Mouse (Mus musculus): ENCODE results near the gene Pirt.

Gene Pirt

GRCm38 (mm10) chr11:66911811-66912210 is at the start of gene Pirt:
Gene Pirt (plus strand): TSS chr11:66911981.
- DNase-seq (ENCODE audit: low spot score in 2 of 2), result no peak

DNA sequence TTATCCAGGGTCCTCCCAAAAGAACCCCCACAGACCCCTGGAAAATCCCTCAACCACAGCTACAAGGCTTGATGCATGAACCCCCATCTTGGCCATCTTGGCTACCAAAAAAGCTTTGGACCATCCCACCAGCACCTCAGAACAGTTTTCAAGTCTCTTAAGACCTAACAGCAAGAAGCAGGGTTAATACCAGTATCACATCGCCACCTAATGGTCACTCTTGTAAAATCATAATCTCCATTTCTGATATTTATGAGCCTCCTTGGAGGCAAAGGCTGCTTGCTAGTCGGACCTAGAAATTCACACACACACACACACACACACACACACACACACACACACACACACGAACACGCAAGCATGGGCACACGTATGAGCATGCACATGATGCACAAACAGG is 40.1 kb upstream of the Pirt start:
- DNase-seq (ENCODE audit: low spot score in 2 of 2), result peak; percentile 22 to 43

- DNase-seq (ENCODE audit: low spot score in 2 of 2), result no peak
Observed at GRCm38 (mm10) chr11:66872773-66873470, 38.9 kb upstream of the Pirt start.

DNA sequence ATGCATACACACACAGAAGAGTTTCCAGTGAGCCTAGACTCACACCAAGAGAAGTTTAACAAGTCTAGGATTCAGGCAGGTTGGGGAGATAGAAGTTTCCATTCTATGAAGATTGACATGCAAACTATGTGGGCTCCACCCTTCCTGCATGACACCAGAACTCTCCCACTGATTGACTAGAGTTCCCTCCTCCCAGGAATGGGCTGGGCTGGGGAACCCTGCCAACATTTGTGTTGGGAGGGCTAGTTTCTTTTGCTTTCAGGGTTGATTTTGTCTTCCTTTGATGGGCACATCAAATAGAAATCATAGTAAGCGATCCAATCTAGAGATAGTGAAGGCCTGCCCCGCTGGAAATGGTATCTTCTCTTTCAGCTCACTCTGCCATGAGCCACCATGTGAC is 30.5 kb upstream of the Pirt start:
- DNase-seq (ENCODE audit: low spot score in 2 of 2), result no peak

GRCm38 (mm10) chr11:66882224-66883040 is 29.3 kb upstream of the Pirt start:
- DNase-seq (ENCODE audit: low spot score in 2 of 2), result no peak

DNA sequence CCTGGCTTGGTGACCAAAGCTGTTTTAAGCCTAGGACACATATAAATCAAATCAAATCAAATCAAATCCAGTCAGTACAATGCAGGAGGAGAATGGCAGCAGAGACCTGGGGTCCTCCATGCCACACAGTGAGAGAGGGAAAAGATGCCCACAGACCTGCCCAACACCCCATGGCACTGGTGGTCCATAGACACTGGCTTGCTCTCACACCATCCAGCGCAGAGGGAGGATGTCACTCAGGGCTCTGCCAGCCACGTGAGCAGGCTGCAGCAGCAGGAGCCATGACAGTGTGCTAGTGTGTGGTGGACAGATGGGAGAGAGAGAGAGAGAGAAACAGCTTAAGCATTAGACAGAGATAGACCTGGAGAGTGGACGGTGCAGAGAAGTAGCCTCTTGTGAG is 19.2 kb upstream of the Pirt start:
- DNase-seq (ENCODE audit: low spot score in 2 of 2), result no peak

DNA sequence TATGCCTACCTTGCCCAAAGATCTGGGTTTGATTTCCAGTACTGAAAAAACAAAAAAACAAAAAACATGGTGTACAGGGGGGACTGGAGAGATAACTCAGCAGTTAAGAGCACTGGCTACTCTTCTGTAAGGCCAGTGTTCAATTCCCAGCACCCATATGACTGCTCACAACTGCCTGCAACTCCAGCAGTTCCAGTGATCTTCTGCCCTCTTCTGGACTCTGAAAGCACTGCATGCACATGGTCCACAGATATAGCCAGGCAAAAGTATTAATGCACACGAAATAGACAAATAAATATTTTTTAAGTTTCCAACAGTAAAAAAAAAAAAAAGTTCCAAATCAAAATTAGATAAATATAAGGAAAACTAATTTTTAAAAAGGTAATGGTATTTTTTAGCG is 13.0 kb upstream of the Pirt start:
- no peak for DNase-seq (ENCODE audit: low spot score in 2 of 2)

DNA sequence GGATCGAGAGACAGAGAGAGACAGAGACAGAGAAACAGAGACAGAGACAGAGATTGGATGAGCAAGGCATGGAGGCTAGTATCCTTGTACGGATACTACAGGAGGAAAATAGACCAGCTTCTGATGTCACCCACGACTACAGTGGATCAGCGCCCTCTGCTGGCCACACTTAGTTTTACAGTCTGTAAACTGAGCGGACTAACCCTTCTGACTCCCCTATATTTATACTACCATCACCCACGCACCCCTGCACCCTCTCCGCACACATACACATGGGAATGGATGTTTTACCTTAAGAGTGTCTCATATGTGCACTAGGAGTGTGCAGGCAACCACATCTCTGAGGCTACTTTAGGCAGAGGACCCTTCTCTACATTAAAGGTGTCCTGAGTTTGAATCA is 12.4 kb upstream of the Pirt start:
- peak; percentile 83 to 85 for DNase-seq (ENCODE audit: low spot score in 2 of 2)

GRCm38 (mm10) chr11:66902801-66903200 is 9.0 kb upstream of the Pirt start:
- DNase-seq (ENCODE audit: low spot score in 2 of 2), result no peak

- peak; percentile 72 to 76 for DNase-seq (ENCODE audit: low spot score in 2 of 2)
Observed at GRCm38 (mm10) chr11:66905617-66906384, 6.0 kb upstream of the Pirt start.

DNA sequence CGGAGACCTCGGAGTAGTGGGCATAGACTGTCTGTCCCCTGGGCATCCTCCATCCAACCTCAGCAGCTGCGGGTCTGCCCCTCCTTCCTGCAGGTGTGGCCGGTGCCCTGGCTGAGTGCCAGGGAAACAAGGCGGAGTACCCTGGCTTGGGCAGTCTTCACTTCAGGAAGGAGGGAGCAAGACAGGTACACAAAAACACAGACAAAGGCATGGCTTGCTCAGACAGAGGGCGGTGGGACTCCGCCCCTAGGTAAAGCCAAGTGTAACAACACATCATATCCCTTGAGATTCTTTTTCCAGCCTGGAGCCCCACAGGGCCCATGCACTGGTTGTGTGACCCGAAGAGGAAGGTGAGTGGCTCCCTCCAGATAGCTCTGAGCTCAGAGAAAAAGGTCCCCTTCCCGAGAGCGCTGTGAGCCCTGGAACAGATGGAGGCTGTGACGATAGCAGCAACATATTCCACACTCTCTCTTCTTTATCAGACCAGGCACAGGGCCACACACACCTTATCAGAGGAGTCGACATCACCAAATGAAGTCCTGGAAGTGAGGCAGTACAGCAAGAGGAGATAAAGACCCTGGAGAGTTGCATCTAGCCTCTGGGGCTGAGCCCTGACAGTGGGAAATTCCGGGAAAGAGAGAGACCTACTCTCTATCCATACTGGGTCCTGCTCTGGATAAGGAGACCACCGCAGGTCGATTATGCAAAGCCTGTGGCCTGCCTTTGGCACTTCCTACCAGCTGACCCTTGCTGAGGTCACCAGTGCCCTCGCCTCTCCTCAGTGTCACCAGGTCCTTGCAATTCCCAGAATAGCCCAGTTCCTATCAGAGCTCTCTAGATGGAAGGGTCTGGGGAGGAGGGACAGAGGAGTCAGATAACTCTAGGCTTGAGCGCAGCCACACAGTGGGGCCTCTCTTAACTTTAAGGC is 1.0 kb downstream of the Pirt start:
- DNase-seq (ENCODE audit: low spot score in 2 of 2), result no peak

DNA sequence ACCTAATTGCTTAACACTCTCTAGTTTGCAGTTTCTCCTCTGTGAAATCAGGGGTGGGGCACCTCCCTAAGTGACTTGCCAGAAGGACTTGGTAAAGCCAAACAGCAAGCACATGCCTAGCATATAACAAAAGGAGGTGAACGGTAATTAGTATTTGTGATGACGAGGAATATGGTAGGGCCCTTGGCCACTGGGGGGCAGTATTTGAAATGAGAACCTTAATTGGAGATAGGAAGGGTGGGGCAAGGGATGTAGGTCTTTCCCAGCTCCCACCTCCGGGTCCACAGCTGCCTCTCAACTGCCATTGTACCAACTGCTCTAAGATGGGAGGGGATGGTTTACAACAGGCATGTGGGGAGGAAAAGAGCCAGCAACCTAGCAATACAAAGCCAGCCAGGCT is 2.5 kb downstream of the Pirt start:
- DNase-seq (ENCODE audit: low spot score in 2 of 2), result peak; percentile 36 to 50

GRCm38 (mm10) chr11:66920012-66920411 is 8.2 kb downstream of the Pirt start:
- DNase-seq (ENCODE audit: low spot score in 2 of 2), result no peak

- no peak for DNase-seq (ENCODE audit: low spot score in 2 of 2)
Observed at GRCm38 (mm10) chr11:66924095-66924823, 12.5 kb downstream of the Pirt start.

GRCm38 (mm10) chr11:66928311-66928710 is 16.5 kb downstream of the Pirt start:
- DNase-seq (ENCODE audit: low spot score in 2 of 2), result no peak

- DNase-seq (ENCODE audit: low spot score in 2 of 2), result no peak
Observed at GRCm38 (mm10) chr11:66932827-66933599, 21.2 kb downstream of the Pirt start.

DNA sequence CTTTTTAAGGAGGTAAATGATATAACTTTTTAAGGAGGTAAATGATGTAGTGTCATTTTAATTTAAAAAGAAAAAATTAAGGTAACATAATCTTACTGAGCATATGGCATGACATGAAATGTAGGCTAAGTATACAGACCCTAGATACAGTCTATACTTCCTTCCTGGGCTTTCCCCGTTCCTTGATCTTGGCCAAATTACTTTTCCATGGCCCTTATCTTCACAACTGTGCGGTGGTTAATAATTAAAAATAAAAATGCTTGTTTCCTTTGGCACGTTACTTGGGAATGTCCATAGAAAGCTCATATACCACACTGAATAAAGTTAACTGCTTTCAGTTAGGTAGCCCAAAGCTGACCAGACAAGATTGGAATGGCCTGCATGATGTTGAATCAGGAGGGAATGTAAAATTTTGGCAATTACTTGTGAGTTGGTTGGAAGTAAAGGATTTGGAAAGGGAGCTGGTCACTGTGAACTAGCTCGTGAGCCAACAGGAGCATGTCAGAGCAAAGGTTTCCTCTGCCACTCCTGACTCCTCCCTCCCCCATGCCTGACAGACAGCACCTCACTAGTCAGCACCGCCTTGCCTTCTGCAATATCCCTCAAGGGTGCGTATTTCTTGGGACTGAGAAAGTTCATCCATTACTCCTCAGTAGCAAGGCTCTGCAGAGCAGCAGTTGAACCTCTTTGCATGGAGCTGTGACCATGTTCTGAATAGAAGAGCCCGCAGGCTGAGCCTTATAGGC is 22.8 kb downstream of the Pirt start:
- DNase-seq (ENCODE audit: low spot score in 2 of 2), result no peak

DNA sequence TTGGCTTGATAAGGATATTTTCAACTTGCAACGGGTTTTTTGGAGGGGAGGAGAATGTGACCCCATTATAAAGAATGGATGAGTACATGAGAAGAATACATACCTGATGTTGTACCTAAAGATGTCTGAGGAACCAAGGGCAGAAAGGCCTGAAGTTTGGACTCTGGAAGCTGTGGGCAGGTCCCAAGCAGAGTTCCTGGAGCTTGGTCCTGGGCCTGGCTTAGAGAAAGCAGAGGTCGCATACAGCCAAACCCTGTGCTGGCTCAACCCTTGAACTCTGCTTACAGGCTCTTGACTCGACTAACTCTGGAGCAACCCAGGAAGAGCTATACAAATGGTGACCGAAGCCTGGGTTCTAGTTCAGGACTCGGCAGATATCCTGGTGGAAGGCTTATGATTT is 30.2 kb downstream of the Pirt start:
- no peak for DNase-seq (ENCODE audit: low spot score in 2 of 2)

DNA sequence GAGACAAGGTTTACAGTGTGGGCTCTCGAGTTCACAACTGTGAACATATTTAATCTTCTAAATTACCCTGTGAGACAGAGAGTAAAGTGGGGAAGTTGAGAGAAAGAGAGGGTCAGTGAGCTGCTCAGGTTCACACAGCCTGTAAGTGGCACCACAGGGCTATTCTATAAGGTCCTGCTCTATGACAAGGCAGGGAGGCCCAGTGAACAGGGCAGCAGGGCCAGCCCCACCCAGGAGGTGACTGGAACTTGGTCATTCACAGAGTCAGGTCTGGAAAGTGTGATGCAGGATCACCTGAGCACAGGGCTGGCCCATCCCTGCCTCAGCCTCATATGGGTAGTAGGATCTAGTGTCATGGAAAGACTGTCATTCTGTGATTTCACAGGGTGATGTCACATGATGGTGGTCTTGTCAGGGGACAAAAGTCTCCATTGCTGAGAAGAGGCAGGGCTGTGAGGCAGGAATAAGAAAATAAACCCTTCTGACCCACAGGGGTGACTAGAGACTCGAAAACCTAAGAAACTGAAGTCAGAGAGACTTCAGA is 33.5 kb downstream of the Pirt start:
- no peak for DNase-seq (ENCODE audit: low spot score in 2 of 2)
